Mouse (Mus musculus) midbrain, embryonic 14.5 days (tissue): ENCODE data around the gene Ankrd60. TPM values are rescaled to one million over a fixed set of nuclear protein-coding genes. Genes with fewer than 3 reads are reported as not detected.

Experiments used
- ATAC-seq: fragments of 200-750 bp; cut with Nextera tagmentation; 2 replicates; pipeline ENCODE4 v1.8.0; 2017; ENCODE audit warnings: moderate number of reproducible peaks, moderate library complexity; ENCODE audit not compliant: low FRiP score, low TSS enrichment
- DNase-seq: peaks from one replicate; pipeline ENCODE4 v3.0.0-alpha.2; 2015
- H3K27ac ChIP-seq: fragments of 300-500 bp; sonication (generic); replicated peaks from 2 replicates; pipeline ENCODE4 v1.5.1; 2014; ENCODE audit warnings: mild to moderate bottlenecking, low read depth, low read length, moderate library complexity
- H3K27me3 ChIP-seq: fragments of 300-500 bp; sonication (generic); 2 replicates; pipeline ENCODE4 v1.6.1; 2014; ENCODE audit warnings: low read length, control low read depth, mixed read lengths; ENCODE audit not compliant: control insufficient read depth, insufficient read depth
- H3K36me3 ChIP-seq: fragments of 300-500 bp; sonication (generic); 2 replicates; pipeline ENCODE4 v1.6.1; 2014; ENCODE audit warnings: low read length, control low read depth; ENCODE audit not compliant: control insufficient read depth, insufficient read depth
- H3K4me1 ChIP-seq: fragments of 300-500 bp; sonication (generic); 2 replicates; pipeline ENCODE4 v1.6.1; 2014; ENCODE audit warnings: mild to moderate bottlenecking, antibody characterized with exemption, low read length, control low read depth; ENCODE audit not compliant: control insufficient read depth, insufficient read depth
- H3K4me2 ChIP-seq: fragments of 300-500 bp; sonication (generic); 2 replicates; pipeline ENCODE4 v1.6.1; 2014; ENCODE audit warnings: mild to moderate bottlenecking, low read length, moderate library complexity
- H3K4me3 ChIP-seq: fragments of 300-500 bp; sonication (generic); replicated peaks from 2 replicates; pipeline ENCODE4 v1.5.1; 2014; ENCODE audit warnings: low read depth, low read length
- H3K9ac ChIP-seq: fragments of 300-500 bp; sonication (generic); replicated peaks from 2 replicates; pipeline ENCODE4 v1.6.1; 2014; ENCODE audit warnings: mild to moderate bottlenecking, low read length, moderate library complexity
- H3K9me3 ChIP-seq: fragments of 300-500 bp; sonication (generic); 2 replicates; pipeline ENCODE4 v1.6.1; 2016; ENCODE audit warnings: low read length, control low read depth, mixed read lengths; ENCODE audit not compliant: control insufficient read depth
- WGBS: fragments of 180-500 bp; shearing (Covaris S2); extraction: QIAGEN DNeasy Blood & Tissue Kit; methylation state at CpG from one replicate; pipeline ENCODE4 v1.1.7; 2014; 5-methylcytosine and 5-hydroxymethylcytosine counted together
- polyA plus RNA-seq: library from polyadenylated mRNA; unstranded; fragments of >200 nt; fragmentation: Nextera tagmentation; extraction: Ambion mirVana; gene quantifications from 2 replicates; pipeline ENCODE4 v1.2.1, GENCODE M21; 2014

Gene Ankrd60
- not detected in 2 replicates for polyA plus RNA-seq

DNA sequence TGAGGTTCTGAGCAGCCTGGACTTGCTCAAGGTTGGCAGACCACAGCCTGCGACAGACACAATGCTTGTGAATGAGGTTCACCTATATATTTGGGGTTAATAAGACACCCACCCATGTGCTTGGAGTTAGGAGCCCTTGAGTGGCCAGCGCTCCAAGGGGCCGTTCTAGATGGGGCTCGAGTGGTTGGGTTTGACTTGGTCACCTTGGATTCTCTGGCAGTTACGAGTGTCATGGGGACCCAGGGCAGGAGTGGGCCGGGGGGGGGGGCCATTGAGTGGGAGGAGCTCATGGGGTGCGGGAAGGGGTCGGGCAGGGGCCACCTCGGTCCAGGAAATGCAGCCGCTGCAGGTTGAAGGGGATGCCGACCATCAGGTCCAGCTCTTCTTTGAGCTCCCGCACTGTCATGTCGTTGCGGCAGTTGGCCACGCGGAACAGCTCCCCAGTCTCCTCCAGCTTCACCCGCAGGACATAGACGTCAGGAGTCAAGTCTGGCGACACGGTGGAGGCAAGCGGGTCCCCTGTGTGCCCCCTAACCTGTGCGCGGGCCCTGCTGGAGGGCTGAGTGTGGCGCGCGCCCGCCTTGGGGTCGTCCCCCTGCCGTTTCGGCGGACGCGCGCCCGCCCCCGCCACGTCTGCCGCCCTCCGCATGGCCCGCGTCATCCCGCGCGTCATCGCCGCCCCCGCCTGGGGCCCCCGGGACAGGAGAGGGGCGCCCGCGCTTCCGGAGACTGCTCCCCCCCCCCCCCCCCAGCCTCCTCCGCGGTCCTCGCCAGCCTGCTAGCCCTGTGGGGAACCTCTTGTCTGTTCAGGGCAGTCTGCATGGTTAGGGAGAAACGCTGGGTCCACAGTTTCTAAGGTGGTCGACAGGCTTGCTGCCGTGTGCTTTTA, at the start of gene Ankrd60:
Gene Ankrd60 (minus strand): TSS at position 697 of the 889 bp plus-strand sequence.
- 10% methylated on average over 52 of the region's 58 CpGs for WGBS
- ATAC-seq (peak; percentile 66), DNase-seq (peak; percentile 53)
- peaks cover 8% of the 10 kb centered on the region; the same call in 1 of the 2 replicates for H3K4me1 ChIP-seq
- H3K27me3 ChIP-seq = 0 out of 2 replicates have a peak, but pooled peaks cover 8% of the 10 kb centered on the region
- no peak within 1 kb of the TSS for H3K27ac ChIP-seq
- peak within 1 kb of the TSS; percentile 82 for H3K4me2 ChIP-seq
- no peaks in the 10 kb centered on the region for H3K36me3 ChIP-seq
- peak within 1 kb of the TSS; percentile 48; the same call in 1 of the 2 replicates for H3K9ac ChIP-seq
- H3K9me3 ChIP-seq = no peaks in the 10 kb centered on the region
- peak within 1 kb of the TSS; percentile 41 for H3K4me3 ChIP-seq

DNA sequence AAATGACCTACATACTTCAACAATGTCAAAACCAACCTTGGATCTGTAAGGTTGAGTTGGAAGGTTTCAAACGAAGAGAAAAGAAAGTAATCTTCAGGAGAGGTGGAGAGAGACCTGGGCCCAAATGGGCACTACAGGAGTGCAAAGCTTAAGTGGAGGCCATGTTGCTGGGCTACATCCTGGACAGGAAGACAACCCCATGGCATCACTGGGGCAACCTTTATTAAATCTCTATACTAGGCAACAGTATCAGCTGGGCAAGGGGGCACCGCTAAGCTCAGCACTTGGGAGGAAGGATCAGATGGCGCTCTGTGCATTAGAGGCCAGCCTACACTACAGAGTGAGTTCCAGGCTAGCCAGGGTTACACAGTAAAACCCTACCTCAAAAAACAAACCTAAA, 47.6 kb upstream of the Ankrd60 start:
- Histone ChIP-seq H3K4me1 (peaks cover 5% of the 10 kb centered on the region; the same call in 1 of the 2 replicates), H3K9ac (no peak overlapping the region), H3K9me3 (no peaks in the 10 kb centered on the region), H3K27ac (no peak overlapping the region), H3K4me3 (no peak overlapping the region), H3K36me3 (no peaks in the 10 kb centered on the region), H3K27me3 (no peaks in the 10 kb centered on the region), H3K4me2 (no peak overlapping the region)
- DNase-seq (no peak), ATAC-seq (no peak)
- WGBS = 91% methylated on average over 3 of the region's 3 CpGs

DNA sequence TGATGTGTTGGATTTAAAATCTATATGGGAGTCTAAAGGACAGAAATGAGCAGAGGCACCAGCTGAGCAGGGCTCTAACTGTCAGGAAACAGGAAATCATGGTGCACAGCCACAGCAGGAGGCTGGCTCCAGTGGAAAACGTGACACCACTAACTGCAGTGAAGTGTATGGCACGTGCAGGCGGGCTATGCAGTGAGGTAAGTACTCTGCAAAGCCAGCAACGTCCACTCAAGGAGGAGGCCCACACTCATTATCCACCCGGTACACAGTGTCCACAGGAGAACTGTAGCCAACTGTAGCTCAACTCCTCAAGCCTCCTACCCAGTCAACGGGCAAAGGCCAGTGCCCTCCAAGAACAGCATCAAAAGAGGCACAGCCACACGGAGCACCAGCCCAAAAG, 46.5 kb upstream of the Ankrd60 start:
- ATAC-seq (no peak), DNase-seq (no peak)
- WGBS = 85% methylated on average over 7 of the region's 7 CpGs
- H3K4me3 ChIP-seq = no peak overlapping the region
- no peaks in the 10 kb centered on the region for H3K27me3 ChIP-seq
- no peak overlapping the region for H3K9ac ChIP-seq
- H3K4me1 ChIP-seq = peaks cover 5% of the 10 kb centered on the region; the same call in 1 of the 2 replicates
- H3K9me3 ChIP-seq = no peaks in the 10 kb centered on the region
- H3K36me3 ChIP-seq = no peaks in the 10 kb centered on the region
- H3K4me2 ChIP-seq = no peak overlapping the region
- no peak overlapping the region for H3K27ac ChIP-seq

DNA sequence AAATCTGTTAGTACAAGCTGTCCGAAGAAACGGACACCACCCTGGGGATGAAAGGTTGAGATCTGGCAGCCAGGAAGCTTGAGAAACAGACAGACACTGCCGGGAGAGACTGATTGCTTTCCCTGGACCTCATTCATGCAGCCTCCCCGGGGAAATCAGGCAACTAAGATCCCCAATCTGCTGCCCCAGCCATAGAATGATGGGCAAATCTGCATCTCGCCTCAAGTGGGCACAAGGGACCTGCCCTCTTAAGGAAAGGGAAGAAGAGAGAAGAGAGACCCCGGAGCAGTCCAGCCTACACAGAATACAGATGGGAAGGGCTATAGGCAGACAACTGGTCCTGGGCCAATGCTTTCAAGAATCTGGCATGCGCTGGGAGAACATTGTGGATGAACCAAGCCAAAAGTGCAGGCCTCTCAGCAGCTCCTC, 44.0 kb upstream of the Ankrd60 start:
- no peak overlapping the region for H3K27ac ChIP-seq
- WGBS = 53% methylated on average over 7 of the region's 7 CpGs
- no peak for ATAC-seq

DNA sequence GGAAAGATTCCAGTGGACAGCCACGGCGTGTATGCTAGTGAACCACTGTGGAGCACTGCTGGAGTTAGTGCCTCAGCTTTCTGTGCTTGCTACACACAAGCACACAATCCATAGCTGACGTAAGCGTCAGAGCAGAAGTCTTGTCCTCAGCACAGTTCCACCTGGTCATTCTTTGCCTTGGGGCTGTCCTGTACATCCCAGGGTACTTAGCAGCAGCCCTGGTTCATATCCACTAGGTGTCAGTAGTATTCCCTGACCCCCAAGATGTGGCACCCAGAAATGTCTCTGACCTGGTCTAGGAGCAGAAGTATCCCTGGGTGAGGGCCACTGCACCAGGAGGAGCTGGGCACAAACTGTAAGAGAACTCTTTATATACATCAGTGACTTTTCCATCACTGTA, 42.5 kb upstream of the Ankrd60 start:
- ATAC-seq (no peak), DNase-seq (no peak)
- Histone ChIP-seq H3K9ac (no peak overlapping the region), H3K4me3 (no peak overlapping the region), H3K4me2 (no peak overlapping the region), H3K27ac (no peak overlapping the region), H3K4me1 (peaks cover 5% of the 10 kb centered on the region; the same call in 1 of the 2 replicates), H3K9me3 (no peaks in the 10 kb centered on the region), H3K27me3 (no peaks in the 10 kb centered on the region), H3K36me3 (no peaks in the 10 kb centered on the region)
- 94% methylated on average over 4 of the region's 4 CpGs for WGBS

More for the DNA sequence above, 44.0 kb upstream of the Ankrd60 start:
- Histone ChIP-seq H3K27me3 (no peaks in the 10 kb centered on the region), H3K36me3 (no peaks in the 10 kb centered on the region), H3K4me3 (no peak overlapping the region), H3K9ac (no peak overlapping the region), H3K4me2 (no peak overlapping the region), H3K4me1 (peaks cover 5% of the 10 kb centered on the region; the same call in 1 of the 2 replicates), H3K9me3 (no peaks in the 10 kb centered on the region)
- DNase-seq = peak; percentile 47

DNA sequence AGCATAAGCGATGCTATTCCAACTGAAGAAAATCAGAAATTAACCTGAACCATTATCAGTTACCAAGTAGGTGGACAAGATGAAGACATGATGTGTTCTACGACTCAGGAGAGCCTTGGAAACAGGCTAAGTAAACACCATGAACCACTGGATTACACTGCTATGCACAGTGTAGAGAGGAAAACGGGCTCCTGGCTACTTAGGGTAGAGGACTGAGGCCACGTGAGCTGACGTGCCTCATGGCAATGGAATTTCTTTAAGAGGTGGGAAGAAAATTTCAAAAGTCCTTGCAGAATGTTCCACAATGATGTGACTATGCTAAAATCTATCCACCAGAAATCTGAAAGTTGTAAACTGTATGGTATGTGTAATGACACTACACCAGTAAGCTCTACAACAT, 41.0 kb upstream of the Ankrd60 start:
- peaks cover 5% of the 10 kb centered on the region; the same call in 1 of the 2 replicates for H3K4me1 ChIP-seq
- 0 out of 2 replicates have a peak, but pooled peaks cover 6% of the 10 kb centered on the region for H3K36me3 ChIP-seq
- DNase-seq (no peak), ATAC-seq (no peak)
- no peaks in the 10 kb centered on the region for H3K27me3 ChIP-seq
- H3K4me3 ChIP-seq = no peak overlapping the region
- no peak overlapping the region for H3K27ac ChIP-seq
- H3K4me2 ChIP-seq = no peak overlapping the region
- WGBS = 92% methylated on average over 5 of the region's 5 CpGs
- H3K9ac ChIP-seq = no peak overlapping the region
- no peaks in the 10 kb centered on the region for H3K9me3 ChIP-seq

DNA sequence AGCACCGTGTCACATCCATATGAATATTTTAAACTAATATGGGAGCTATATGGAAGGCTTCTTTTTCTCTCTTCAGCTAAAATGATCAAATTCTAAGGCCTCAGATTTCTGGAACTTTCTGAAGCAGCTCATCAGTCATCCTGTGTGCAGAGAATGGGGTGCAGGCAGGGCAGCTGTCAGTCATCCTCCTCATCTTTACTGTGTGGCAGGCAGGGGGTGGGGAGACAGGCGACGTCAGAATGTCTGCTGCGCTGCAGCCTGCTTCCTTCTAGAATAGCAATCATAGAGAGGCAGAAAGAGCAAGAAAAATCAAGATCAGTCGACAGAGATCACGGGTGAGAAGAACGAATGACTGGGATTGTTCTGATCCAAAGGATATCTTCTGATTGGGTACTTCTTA, 38.0 kb upstream of the Ankrd60 start:
- Histone ChIP-seq H3K4me3 (no peak overlapping the region), H3K9ac (no peak overlapping the region), H3K4me2 (no peak overlapping the region), H3K9me3 (no peaks in the 10 kb centered on the region), H3K27me3 (no peaks in the 10 kb centered on the region), H3K36me3 (0 out of 2 replicates have a peak, but pooled peaks cover 6% of the 10 kb centered on the region), H3K4me1 (no peaks in the 10 kb centered on the region), H3K27ac (no peak overlapping the region)
- 77% methylated on average over 7 of the region's 7 CpGs for WGBS
- DNase-seq (no peak), ATAC-seq (no peak)

DNA sequence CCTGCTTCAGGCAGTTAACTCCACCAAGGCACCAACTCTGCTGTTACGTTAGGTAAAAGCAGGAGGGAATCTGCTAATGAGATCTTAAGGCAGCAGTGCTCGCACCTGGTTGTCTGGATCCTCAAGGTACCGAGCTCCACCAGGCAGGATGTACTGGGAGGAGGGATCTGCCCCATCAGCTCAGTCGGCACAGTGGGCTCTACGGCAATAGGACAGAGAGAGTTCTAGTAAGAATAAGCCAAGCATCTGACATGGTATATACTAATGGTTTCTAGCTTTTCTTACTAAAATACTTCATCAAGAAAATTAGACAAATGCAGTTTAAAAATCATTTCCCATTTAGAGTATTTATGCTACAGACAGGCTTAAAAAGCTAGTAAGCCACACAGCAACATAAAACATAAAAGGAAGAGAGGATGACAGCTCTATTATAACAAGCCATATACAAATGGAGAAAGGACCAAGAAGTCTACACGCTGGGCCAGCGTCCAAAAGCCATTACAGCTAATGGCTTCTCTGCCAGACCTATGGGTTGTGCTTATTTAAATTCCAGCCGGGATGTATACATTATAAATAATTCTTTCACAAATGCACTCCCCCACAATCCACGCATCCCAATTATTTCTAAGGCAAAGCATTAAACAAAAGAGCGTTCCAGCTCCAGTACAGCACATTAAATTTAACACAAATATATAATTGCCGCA, 37.4 kb upstream of the Ankrd60 start:
- Histone ChIP-seq H3K9me3 (no peaks in the 10 kb centered on the region), H3K36me3 (0 out of 2 replicates have a peak, but pooled peaks cover 6% of the 10 kb centered on the region), H3K4me2 (no peak overlapping the region), H3K9ac (no peak overlapping the region), H3K27me3 (no peaks in the 10 kb centered on the region), H3K4me1 (no peaks in the 10 kb centered on the region), H3K4me3 (no peak overlapping the region), H3K27ac (no peak overlapping the region)
- DNase-seq = no peak
- WGBS = 85% methylated on average over 11 of the region's 11 CpGs
- ATAC-seq = no peak
